Mouse (Mus musculus) c-Kit-positive CD71-positive TER-119-negative erythroid progenitor cells, embryonic 14.5 days (primary cell): ENCODE measurements around the gene Nell1.
"Not testable (repeated sequence)": the region's sequence is repeated elsewhere in the genome, so short reads cannot be mapped to it uniquely, and the experiment has no call there.

ENCODE experiments used
- DNase-seq: peaks from one replicate; pipeline ENCODE4 v3.0.0-alpha.2; 2013; ENCODE audit warnings: low read depth

The Nell1 gene

DNA sequence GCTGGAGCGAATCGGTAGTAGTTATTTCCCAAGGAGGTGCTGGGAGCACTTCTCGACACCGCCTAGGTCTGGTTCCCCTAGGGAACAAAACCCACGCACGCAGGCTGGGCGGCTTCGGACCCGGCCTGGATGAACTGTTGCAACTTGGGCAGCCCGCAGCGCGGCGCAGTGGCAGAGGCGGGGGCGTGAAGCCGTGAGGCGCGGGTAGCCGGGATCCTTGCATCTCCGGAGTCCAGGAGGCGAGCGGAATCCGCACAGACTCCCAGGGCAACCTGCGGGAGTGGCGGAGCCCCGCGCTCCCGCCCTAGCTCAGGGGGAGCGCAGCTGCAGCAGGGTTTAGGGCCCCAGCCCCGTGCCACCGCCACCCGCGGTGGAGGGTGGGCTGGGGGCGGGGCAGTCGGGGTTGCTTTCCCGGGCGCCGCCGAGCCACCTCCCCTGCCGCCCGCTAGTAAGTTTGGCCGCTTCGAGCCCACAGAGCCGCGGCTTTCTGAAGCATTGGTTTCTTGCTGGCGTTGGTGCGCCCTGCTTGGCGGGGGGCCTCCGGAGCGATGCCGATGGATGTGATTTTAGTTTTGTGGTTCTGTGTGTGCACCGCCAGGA lies at the start of gene Nell1:
Nell1 (plus strand) TSS at position 24 of the 600 bp plus-strand sequence.
- DNase-seq = no peak

DNA sequence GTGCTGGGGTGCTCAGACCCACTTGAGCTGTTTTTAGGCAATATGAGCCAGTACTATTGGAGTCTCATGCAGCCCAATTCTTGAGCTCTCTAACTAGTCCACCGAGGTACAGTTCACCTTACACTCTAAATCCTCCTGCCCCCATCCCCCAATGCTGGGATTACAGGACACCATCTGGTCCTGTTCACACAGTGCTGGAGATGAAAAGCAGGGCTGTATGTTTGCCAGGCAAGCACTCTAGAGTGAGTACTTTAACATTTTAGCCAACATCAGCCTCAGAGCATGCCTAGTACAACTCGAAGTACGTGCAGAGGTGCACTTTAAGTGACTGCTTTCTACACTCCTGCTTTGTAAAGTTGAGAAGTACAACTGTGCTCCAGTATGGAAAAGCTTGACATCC lies 46.1 kb upstream of the Nell1 start:
- DNase-seq = no peak

DNA sequence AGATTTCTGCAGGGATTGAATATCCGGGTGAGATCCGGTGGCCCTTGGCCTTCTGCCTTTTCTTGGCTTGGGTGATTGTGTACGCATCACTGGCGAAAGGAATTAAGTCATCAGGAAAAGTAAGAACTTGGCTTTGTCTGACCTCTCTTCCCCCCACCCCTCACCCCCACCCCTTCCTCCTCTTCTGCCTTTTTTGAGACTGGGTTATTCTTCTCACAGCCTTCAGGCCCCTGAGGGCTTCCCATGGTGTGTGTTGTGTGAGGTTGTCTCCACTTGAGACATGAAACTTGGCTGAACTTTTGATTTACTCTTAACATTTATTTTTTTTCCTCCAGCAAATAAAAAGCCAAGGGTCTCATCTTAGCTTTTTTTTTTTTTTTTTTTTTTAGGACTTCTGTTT lies 44.7 kb upstream of the Nell1 start:
- no peak for DNase-seq

DNA sequence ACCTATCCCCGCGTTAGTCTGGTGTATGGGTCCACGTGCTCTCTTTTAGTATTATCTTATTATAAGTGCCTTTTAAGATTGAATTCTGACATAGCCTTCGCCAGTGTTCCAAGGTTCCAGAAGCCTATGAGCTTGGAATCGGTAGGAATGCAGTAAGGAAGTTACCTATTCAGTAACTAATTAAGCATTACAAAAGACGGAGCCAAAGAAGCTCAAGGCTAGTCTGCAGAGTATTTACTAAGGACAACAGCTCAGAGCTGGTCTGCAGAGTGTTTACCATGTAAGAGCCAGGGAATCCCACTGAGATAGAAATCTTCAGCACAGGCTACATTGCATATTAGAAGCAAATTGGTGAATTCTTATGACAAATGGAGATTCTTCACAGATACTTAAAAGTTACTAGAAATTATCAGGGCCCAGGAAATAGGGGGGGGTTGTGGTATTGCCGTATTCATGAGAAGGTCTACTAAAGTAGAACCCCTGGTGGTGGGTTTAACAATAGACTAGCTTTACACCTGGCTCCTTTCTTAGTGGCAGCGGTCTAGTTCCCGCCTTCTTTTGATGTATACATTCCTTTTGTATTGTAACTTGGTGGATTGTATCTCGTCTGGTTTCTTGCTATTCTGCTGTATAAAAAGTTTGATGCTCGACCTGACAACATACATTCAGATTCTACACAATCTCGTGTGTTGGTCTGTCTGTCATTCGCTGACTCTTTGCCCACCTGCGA lies 41.1 kb upstream of the Nell1 start:
- DNase-seq = not testable (repeated sequence)

DNA sequence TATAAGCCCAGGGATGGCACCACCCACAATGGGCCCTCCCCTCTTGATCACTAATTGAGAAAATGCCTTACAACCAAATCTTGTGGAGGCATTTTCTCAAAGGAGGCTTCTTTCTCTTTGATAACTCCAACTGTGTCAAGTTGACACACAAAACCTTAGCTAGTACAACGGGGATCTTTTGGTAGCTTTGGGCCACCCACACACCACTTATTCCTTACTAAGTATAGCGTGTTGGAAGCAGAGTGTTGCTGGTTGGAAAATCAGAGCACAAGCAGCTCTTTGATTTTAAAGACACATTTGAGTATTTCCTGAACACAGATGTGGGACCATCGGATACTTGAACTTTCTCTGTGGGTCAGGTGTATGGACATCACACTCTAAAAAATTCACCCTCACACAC lies 37.8 kb upstream of the Nell1 start:
- DNase-seq = no peak

DNA sequence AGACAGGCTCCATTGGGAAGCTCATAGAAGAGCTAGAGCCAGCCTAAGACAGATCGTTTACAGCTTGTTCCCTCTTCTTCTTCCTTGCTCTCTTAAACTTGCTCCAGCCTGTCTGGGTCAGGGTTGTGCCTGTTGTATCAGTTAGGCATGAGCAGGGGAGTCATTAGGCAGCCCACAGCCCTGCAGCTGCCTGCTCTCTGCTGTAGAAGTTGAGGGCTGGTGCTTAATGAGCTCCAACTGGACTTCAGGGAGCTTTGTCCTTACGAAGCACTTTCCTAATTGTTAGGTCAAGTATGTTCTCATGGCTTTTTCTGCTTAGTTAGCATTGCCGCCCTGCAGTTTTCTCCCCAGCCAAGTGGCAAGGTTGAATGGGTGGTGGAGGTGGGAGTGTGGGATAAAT lies 32.6 kb upstream of the Nell1 start:
- no peak for DNase-seq

DNA sequence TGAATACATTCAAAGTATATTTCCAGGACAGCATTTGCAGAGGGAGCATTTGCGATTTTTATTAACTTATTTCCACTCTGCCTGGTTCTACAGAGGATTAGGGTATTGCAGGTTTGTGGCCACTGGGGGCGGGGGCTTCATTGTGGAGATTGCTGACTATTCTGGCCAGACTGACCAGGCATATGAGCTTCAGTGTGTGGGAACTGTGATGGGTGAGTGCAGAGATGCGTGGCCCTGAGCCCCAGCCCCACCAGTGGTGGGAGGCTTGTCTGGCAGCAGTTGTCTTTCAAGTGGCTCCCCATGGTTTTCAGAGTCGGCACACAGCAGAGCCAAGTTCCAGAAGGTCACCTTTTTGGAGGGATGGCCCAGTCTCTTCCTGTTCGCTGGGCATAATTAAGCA lies 32.2 kb upstream of the Nell1 start:
- no peak for DNase-seq

DNA sequence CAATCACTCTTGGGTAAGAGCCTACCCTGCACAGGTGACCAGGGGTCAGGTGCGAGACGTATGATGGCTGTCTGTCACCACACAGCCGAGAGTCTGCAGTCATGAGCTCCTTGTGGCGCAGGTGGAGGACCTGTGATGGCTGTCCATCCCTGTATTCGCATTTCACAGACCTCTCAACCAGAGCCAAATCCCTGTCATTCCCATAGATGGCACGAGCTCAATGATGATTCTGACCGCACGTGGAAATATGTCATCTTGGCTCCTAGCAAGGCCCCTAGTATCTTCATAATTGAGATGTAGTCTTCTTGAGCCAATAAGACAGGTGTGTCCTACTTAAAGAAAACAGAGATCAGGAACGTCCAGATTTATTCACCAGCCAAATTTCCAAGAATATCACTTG lies 28.0 kb upstream of the Nell1 start:
- no peak for DNase-seq

DNA sequence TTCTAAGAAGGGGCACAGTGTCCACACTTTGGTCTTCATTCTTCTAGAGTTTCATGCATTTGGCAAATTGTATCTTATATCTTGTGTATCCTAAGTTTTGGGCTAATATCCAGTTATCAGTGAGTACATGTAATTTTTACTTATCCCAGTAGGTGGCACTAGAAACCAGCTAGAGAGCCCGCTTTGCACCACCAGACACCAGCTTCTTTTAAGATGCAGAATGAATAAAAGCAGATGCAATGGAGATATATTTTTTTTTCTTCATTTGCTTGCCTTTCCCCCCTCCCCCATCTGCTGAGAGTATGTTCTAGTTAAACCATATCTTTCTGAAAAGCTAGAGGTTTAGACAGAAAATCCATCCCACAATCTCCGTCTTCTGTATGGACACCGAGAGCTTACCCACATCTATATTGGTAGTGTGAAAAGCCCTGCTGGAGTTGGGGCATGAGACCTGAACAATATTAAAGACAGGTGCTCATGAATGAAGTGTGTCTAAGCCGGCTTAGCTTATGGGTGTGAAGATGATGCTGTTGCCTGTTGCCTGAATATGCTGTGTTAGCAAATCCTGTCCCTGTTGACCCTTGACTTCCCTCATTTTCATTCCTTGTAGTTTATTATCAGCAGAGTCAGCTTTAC lies 21.0 kb upstream of the Nell1 start:
- peak; percentile 9 for DNase-seq

DNA sequence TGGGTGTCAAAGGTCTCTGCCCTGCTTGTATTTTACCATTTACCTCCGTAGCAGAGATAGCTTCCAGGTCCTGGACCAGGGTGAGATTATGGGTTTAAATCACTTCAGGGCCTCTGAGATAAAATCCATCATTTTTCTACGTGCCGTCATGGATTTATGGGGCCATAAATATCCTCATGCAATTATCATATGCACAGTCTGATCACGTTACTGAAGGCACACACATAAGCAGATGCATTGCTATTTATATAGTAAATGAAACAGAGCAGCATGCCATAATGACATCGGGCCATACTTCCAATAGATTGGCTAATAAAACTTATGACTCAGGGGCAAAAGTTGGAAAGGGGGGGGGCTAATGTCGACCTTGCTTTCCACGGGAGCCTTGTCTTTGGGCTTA lies 19.8 kb upstream of the Nell1 start:
- no peak for DNase-seq

DNA sequence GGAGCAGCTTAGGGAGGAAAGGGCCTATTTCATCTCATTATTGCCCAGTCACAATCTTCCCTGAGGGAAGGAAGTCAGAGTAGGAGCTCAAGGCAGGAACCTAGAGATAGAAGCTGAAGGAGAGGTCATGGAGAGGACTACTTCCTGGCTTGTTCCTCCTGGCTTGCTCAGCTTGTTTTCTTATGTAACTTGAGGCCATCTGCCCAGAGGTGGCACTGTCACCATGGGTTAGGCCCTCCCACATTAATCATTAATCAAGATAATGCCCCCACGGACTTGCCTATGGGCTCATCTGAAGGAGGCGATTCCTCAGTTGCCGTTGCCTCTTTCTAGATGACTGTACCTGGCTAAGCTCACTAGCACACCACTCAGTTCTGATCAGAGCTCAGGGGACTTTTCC lies 17.5 kb upstream of the Nell1 start:
- DNase-seq = no peak

DNA sequence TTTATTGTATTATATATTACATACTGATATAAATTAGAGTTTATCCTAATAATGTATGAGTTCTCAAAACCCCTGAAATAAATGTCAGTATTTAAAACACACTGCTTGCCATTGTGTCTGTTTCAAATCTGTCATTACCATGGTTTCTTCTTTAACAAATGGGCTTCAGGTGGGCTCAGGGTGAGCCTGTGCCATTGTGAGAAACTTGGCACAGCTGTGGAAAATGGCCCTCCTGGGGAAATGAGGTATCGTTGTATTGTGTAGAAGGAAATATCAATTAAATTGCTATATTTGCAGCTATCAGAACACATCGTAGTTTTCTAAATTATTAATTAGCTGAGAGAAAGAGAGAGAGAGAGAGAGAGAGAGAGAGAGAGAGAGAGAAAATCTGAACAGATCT lies 10.9 kb upstream of the Nell1 start:
- no peak for DNase-seq

DNA sequence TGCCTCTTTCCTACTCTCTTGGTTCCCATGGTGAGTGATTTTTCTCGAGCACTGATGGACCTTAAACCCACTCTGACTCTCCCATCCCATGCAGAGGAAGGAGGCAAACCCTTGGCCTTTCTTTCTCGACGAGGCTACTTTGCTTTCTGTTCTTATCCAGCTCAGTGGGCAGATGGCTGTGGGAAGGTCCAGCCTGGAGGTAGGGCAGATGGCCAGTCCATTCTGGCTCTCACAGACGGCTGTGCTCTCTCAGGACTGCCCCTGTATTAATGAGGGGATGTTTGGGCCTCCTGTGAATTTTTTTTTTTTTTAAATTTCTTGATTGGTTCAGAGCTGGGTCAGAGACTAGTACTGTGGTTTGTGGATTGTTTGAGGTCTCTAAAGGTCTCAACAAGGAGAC lies 5.1 kb upstream of the Nell1 start:
- no peak for DNase-seq

DNA sequence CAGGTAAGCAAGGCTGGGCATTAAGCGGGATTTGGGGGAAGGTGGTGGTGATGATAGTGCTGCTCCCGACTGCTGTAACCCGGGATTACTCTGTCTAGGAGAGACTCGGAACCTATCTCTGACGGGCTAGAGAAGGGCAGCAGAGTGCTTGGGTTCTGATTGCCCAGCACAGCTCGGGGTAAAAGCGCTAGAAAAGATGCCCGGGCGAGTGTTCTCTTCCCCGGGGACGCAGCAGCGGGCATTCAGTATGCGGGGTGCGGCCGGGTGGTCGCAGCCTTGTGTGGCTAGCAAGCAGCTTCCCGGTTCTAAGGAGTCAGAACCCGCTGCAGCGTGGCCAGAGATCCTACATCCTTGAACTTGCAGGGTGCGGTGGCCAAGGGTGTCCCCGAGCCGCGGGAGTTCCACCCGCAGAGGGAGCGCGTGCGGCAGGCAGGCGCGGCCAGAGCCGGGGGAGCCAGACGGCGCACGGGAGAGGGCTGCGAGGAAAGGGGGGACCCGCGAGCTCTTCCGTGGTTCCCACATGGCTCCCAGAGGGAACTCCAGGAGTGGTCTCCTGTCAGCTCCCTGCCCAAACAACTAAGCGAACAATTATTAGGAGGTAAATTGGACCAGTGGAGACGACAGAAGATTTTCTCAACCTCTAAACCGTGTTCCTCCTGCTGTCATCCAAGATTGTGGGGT lies 917 bp downstream of the Nell1 start:
- DNase-seq = no peak

DNA sequence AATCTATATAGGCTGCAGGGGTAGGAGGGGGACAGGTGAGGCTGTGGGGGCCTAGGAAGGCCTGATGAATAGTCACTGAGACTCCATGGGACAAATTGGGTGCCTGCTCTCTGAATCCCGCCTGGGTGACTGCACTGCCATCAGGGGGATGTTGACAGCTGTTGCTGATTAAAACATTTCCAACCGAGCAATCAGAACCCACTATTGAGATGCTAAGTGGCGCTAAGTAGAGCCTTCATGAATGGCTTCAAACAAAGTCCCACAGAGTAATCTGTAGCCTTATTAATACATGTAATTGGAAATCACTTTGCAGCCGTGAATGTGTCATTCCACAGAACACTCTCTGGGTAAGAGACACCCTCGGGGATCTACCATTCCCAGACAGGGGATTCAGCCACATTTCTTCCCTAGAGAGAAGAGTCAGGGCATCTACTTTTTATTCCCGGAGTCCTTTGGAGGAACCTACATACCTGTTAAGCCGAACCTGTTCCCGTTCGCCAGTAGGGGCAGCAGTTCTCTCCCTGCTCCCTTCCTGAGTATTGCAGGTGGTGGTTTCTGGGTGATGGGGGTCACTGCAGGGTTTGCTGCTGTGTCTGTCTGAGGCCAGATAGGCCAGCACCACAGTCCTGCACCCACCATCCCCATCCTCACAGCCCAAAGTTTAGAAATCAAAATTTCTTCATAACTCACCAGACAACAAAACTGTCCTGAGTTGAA lies 7.0 kb downstream of the Nell1 start:
- no peak for DNase-seq

DNA sequence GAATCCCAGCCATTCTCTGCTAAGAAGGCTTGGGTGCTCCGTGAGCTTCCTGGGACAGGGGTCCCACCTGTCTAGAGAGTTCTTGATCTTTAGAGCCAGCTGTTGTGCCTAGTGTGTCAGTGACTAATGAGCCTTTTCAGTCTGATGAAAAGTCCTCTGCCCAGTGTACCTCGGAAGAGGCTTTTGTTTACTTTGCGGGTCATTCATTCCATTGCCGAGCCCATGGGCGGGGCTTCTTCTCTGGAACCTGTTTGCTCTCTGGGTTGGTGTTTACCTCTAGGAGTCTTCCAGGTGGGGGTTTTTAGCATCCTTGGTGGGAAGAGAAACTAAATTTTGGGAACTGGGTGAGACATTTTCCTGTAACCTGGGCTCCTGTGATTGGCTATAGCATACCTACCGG lies 10.0 kb downstream of the Nell1 start:
- DNase-seq = no peak

DNA sequence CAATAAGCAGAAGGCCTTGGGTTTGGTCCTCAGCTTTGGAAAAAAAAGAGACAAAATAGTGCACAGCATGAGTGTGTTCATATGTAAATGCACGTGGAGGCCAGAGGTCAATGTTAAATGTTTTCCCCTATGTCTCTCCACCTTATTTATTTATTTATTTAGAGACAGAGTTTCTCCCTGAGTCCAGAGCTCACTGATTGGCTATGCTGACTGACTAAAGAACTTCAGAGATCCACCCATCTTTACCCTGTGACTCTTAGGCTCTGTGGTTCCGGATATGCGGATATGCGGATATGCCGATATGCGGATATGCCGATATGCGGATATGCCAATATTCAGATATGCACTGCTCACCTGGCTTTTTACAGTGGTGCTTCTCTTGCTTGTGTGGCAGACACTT lies 11.3 kb downstream of the Nell1 start:
- DNase-seq = no peak

DNA sequence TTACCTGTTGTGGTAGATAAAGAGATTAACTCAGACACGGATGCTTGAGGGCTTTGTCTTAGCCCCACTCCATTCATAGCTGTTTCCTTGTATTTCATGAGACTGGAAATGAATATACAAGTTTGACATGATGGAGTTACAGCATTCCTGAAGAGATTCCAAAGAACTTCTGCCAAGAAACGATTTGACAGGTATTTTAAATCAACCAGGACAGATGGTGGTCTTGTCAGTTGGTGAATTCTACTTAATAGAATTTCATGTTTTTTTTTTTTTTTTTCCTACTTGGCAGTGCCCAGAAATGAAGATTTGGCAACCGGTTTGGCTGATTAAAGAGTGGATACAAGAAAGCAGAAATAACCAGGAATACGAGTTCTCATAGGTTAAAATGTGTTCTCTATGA lies 24.7 kb downstream of the Nell1 start:
- no peak for DNase-seq

DNA sequence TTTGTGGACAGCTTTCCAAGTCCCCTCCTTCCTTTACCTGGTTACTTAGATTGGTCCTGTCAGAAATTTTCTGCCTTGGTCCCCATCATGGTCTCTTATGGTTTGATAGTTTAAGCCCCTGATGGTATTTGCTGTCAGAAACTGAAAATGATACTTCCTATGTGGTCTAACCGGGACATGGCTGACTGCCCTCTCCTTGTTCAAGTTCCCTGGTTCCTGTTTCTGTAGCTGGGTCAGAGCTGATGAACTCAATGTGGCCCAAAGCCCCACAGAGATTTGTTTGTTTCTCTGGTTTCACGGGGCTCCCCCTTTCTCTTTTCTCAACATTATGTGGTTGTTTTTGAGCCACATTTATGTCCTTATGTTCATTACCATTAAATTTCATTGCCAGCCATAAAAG lies 30.6 kb downstream of the Nell1 start:
- no peak for DNase-seq

DNA sequence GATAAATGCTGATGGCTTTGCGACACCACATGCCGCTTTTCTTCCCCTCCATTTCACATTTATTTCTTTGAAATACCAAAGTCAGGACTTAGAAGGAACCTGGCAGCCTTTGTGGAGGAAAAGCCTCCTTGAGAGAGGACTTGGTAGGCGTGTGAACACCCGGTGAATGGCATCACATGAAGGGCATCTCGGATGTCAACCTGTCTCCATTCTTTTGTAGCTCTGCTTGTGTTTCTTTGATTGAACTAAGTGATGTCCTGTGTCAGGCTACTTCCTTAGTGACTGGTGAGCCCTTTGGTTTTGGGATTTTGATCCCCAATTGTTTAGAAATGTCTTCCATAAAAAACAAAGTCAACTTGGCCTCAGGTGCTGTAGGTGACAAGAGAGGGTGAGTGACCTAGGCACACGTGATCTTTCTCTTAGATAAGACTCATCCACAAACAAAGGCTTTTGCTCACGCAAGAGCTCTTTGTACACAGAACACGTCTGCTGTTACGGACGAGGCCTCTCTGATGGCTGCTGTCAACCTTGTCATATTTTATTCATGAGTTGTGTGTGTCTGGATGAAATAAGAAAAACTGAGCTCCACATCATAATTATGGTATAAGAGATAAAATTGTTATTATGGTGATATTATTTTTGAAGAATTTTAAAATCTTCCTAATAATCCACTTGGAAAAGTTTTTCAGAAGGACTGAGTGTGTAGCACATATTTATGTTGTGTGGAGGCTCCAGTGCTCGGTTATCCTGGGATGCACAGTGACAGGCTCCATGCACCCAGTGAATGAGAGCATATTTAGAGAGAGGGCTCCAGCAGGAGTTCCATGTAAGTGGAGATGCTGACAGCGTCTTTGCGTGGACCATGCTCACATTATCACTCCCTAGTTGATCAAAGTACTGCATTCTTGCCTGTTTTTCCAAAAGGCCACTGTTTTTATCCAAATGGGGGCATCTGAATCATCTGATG lies 60.8 kb downstream of the Nell1 start:
- DNase-seq = no peak

DNA sequence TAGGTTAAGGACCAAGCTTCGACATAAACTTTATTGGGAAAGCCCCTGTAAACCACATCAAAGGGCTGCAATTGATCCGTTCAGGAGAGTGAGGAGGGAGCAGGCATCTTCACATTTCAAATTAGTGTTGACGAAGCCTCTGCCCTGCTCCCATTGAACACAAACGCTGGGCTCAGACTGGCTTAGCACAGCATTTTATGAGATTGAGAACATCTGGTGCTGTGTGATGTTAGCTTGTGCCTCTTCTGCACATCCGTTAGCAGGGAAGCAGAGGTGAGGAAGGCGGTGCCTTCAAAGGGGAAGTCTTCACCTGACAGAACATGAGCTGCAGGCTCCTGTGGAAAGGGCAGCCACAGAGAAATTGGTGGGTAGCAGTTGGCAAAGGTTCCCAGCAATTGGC lies 66.4 kb downstream of the Nell1 start:
- no peak for DNase-seq
